Mouse (Mus musculus) thymus, postnatal 4 days (tissue): ENCODE measurements around the gene Eif3d.

Experiments used
- DNase-seq: peaks from one replicate; pipeline ENCODE4 v3.0.0; 2021

Eif3d gene

GRCm38 (mm10) chr15:77915287-77915686, 55.3 kb downstream of the Eif3d start:
- no peak for DNase-seq

- DNase-seq: no peak
These were observed 56.1 kb downstream of the Eif3d start for GRCm38 (mm10) chr15:77914507-77914906.

GRCm38 (mm10) chr15:77913054-77913453, 57.6 kb downstream of the Eif3d start:
- no peak for DNase-seq

GRCm38 (mm10) chr15:77912585-77912984, 58.0 kb downstream of the Eif3d start:
- peak; percentile 51 for DNase-seq

- DNase-seq: no peak
These were observed 58.6 kb downstream of the Eif3d start for GRCm38 (mm10) chr15:77912048-77912447.

- DNase-seq: no peak
These were observed 59.5 kb downstream of the Eif3d start for GRCm38 (mm10) chr15:77911065-77911464.
